Mouse (Mus musculus): ENCODE measurements around the gene Cacna1c.

- TF ChIP-seq USF1 (IDR thresholded peaks at IDR 0.05; ENCODE audit: low read depth): no peak
- no peak for TF ChIP-seq MAX (IDR thresholded peaks at IDR 0.05; ENCODE audit: low read depth)
- no peak for TF ChIP-seq POLR2A (IDR thresholded peaks at IDR 0.05; ENCODE audit: insufficient read length, low read depth)
- TF ChIP-seq POLR2AphosphoS2 (IDR thresholded peaks at IDR 0.05; ENCODE audit: insufficient read length, low read depth): no peak
Measured at GRCm38 (mm10) chr6:118989999-118990776, 206.0 kb downstream of the Cacna1c start.

Measured in myocyte (in vitro differentiated cells).